Mouse (Mus musculus): ENCODE measurements around the gene Osbpl9. TPM values are rescaled to one million over a fixed set of nuclear protein-coding genes. Genes with fewer than 3 reads are reported as not detected.

Osbpl9 gene
- polyA plus RNA-seq, 1 experiment: 67.8 TPM

GRCm38 (mm10) chr4:109126834-109127564, 75.1 kb downstream of the Osbpl9 start:
- H3K36me3 ChIP-seq (ENCODE audit: control insufficient read depth, insufficient read depth, low read length): no peaks in the 10 kb centered on the region
- DNase-seq (ENCODE audit: low read depth in 1 of 2, low spot score in 2 of 2): no peak
- H3K4me1 ChIP-seq (ENCODE audit: control insufficient read depth, insufficient read depth, insufficient read length): peaks cover 14% of the 10 kb centered on the region; the same call in 1 of the 2 replicates
- no peaks in the 10 kb centered on the region for H3K27me3 ChIP-seq (ENCODE audit: control insufficient read depth, insufficient read depth, low read length)
- no peak for TF ChIP-seq POLR2A (IDR thresholded peaks at IDR 0.05; ENCODE audit: low read depth, low read length)
- no peak for TF ChIP-seq CTCF (IDR thresholded peaks at IDR 0.05; ENCODE audit: extremely low read depth, insufficient read depth, insufficient read length, insufficient replicate concordance)
- no peak overlapping the region for H3K27ac ChIP-seq (ENCODE audit: insufficient read depth, low read length)
- no peak overlapping the region for H3K4me3 ChIP-seq (ENCODE audit: extremely low read depth, insufficient read depth, insufficient read length)
- WGBS: 73% methylated on average over 10 of the region's 10 CpGs

DNA sequence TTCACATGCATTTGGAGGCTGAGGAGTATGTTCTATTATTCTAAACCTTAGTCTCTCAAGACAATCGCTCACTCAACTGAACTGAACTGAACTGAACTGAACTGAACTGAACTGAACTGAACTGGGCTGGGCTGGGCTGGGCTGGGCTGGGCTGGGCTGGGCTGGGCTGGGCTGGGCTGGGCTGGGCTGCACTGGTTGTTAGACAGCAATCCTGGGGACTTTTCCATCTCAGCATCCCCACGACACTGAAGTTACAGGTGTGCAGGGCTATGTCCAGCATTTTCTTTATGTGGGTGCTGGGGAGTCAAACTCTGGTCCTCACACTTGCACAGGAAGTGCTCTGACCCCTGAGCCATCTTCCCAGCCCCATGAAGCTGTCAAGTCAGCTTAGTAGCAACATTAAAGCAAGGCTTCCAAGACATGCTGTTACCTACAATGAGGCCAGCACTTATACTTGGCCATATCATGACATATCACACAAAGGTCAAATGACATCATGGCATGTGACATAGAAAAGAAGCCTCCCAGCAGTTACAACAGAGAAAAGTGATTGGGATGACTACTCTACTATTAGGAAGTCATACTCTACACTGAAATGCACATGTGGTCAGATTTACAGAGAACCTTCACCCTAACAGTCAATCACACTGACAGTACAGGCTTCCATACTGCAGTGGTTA, 76.2 kb downstream of the Osbpl9 start:
- WGBS: 76% methylated on average over 2 of the region's 2 CpGs
- Histone ChIP-seq H3K27ac (ENCODE audit: insufficient read depth, low read length) (no peak overlapping the region), H3K4me1 (ENCODE audit: control insufficient read depth, insufficient read depth, insufficient read length) (peaks cover 19% of the 10 kb centered on the region), H3K36me3 (ENCODE audit: control insufficient read depth, insufficient read depth, low read length) (no peaks in the 10 kb centered on the region), H3K27me3 (ENCODE audit: control insufficient read depth, insufficient read depth, low read length) (no peaks in the 10 kb centered on the region), H3K4me3 (ENCODE audit: extremely low read depth, insufficient read depth, insufficient read length) (no peak overlapping the region)
- no peak for DNase-seq (ENCODE audit: low read depth in 1 of 2, low spot score in 2 of 2)
- TF ChIP-seq POLR2A (IDR thresholded peaks at IDR 0.05; ENCODE audit: low read depth, low read length) (no peak), CTCF (IDR thresholded peaks at IDR 0.05; ENCODE audit: extremely low read depth, insufficient read depth, insufficient read length, insufficient replicate concordance) (no peak)

DNA sequence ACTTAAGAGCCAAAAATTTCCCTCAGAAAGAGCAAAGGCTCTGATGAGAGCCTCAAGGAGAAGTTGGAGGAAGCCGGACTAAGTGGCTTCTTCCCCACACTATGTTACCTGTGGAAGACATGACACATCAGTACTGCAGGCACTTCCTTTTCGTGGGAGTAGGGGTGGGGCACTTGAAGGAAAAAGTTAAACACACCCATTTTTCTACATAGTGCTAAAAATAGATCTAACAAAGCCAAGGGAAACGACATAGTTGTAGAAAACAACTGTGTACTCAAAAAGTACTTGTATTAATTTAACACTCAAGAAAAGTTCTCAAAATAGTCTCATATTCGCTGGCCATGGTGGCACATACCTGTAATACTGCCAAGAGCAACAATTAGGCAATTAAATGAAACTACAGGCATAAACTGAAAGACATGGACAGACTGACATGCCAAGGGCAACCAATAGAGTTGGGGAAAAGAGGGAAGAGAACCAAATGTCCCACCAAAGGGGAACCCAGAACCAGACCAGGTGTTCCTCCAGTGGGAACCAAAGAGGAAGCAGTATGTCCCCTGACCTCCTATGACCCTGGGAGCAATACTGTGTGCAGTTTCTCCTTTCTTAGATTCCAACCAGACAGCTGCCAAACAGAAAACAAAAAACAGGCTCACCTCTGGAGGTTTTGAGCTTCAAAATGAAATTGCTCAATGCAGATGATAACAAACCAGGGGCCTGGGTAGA, 79.1 kb downstream of the Osbpl9 start:
- no peak for TF ChIP-seq CTCF (IDR thresholded peaks at IDR 0.05; ENCODE audit: extremely low read depth, insufficient read depth, insufficient read length, insufficient replicate concordance)
- no peak for TF ChIP-seq POLR2A (IDR thresholded peaks at IDR 0.05; ENCODE audit: low read depth, low read length)
- Histone ChIP-seq H3K27me3 (ENCODE audit: control insufficient read depth, insufficient read depth, low read length) (no peaks in the 10 kb centered on the region), H3K36me3 (ENCODE audit: control insufficient read depth, insufficient read depth, low read length) (no peaks in the 10 kb centered on the region), H3K27ac (ENCODE audit: insufficient read depth, low read length) (no peak overlapping the region), H3K4me3 (ENCODE audit: extremely low read depth, insufficient read depth, insufficient read length) (no peak overlapping the region), H3K4me1 (ENCODE audit: control insufficient read depth, insufficient read depth, insufficient read length) (peaks cover 22% of the 10 kb centered on the region)
- 19% methylated on average over 4 of the region's 4 CpGs for WGBS
- DNase-seq (ENCODE audit: low read depth in 1 of 2, low spot score in 2 of 2): no peak

DNA sequence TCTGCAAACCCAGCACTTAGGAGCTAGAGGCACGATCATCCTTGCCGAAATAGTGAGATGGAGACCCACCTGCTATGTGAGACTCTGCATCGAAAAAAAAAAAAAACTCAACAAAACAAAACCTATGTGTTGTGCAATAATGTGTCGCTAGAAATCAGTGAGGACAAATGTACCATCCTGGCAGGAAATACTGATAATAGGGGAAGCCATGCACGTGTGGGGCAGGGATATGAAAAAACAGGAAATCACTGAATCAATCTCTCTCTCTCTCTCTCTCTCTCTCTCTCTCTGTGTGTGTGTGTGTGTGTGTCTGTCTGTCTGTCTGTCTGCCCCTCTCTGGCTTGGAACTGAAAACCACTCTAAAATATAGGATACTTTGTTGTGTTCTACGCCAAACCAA, 81.3 kb downstream of the Osbpl9 start:
- no peaks in the 10 kb centered on the region for H3K36me3 ChIP-seq (ENCODE audit: control insufficient read depth, insufficient read depth, low read length)
- H3K27me3 ChIP-seq (ENCODE audit: control insufficient read depth, insufficient read depth, low read length): no peaks in the 10 kb centered on the region
- no peak overlapping the region for H3K4me3 ChIP-seq (ENCODE audit: extremely low read depth, insufficient read depth, insufficient read length)
- no peak for DNase-seq (ENCODE audit: low read depth in 1 of 2, low spot score in 2 of 2)
- TF ChIP-seq CTCF (IDR thresholded peaks at IDR 0.05; ENCODE audit: extremely low read depth, insufficient read depth, insufficient read length, insufficient replicate concordance) (no peak), POLR2A (IDR thresholded peaks at IDR 0.05; ENCODE audit: low read depth, low read length) (no peak)
- 43% methylated on average over 6 of the region's 6 CpGs for WGBS
- peaks cover 23% of the 10 kb centered on the region for H3K4me1 ChIP-seq (ENCODE audit: control insufficient read depth, insufficient read depth, insufficient read length)
- H3K27ac ChIP-seq (ENCODE audit: insufficient read depth, low read length): no peak overlapping the region; the same call in 1 of the 2 replicates

GRCm38 (mm10) chr4:109119641-109120125, 82.4 kb downstream of the Osbpl9 start:
- 40% methylated on average over 5 of the region's 5 CpGs for WGBS
- Histone ChIP-seq H3K27me3 (ENCODE audit: control insufficient read depth, insufficient read depth, low read length) (no peaks in the 10 kb centered on the region), H3K36me3 (ENCODE audit: control insufficient read depth, insufficient read depth, low read length) (no peaks in the 10 kb centered on the region), H3K4me1 (ENCODE audit: control insufficient read depth, insufficient read depth, insufficient read length) (peaks cover 23% of the 10 kb centered on the region), H3K4me3 (ENCODE audit: extremely low read depth, insufficient read depth, insufficient read length) (no peak overlapping the region), H3K27ac (ENCODE audit: insufficient read depth, low read length) (peak overlapping the region; percentile 83)
- TF ChIP-seq POLR2A (IDR thresholded peaks at IDR 0.05; ENCODE audit: low read depth, low read length): no peak
- no peak for TF ChIP-seq CTCF (IDR thresholded peaks at IDR 0.05; ENCODE audit: extremely low read depth, insufficient read depth, insufficient read length, insufficient replicate concordance)
- DNase-seq (ENCODE audit: low read depth in 1 of 2, low spot score in 2 of 2): no peak

GRCm38 (mm10) chr4:109118327-109118659, 83.8 kb downstream of the Osbpl9 start:
- H3K27ac ChIP-seq (ENCODE audit: insufficient read depth, low read length): peak overlapping the region; percentile 91
- peaks cover 19% of the 10 kb centered on the region for H3K4me1 ChIP-seq (ENCODE audit: control insufficient read depth, insufficient read depth, insufficient read length)
- TF ChIP-seq POLR2A (IDR thresholded peaks at IDR 0.05; ENCODE audit: low read depth, low read length) (no peak), CTCF (IDR thresholded peaks at IDR 0.05; ENCODE audit: extremely low read depth, insufficient read depth, insufficient read length, insufficient replicate concordance) (no peak)
- 6% methylated on average over 6 of the region's 6 CpGs for WGBS
- H3K27me3 ChIP-seq (ENCODE audit: control insufficient read depth, insufficient read depth, low read length): no peaks in the 10 kb centered on the region
- H3K4me3 ChIP-seq (ENCODE audit: extremely low read depth, insufficient read depth, insufficient read length): peak overlapping the region; percentile 74
- no peak for DNase-seq (ENCODE audit: low read depth in 1 of 2, low spot score in 2 of 2)
- no peaks in the 10 kb centered on the region for H3K36me3 ChIP-seq (ENCODE audit: control insufficient read depth, insufficient read depth, low read length)

Data from spleen, adult 2 months (tissue).